Mouse (Mus musculus): ENCODE measurements around the gene Rabl3. TPM values are rescaled to one million over a fixed set of nuclear protein-coding genes. Genes with fewer than 3 reads are reported as not detected.

The Rabl3 gene
- polyA plus RNA-seq, 1 experiment from 2014 or later: 30.6 TPM

DNA sequence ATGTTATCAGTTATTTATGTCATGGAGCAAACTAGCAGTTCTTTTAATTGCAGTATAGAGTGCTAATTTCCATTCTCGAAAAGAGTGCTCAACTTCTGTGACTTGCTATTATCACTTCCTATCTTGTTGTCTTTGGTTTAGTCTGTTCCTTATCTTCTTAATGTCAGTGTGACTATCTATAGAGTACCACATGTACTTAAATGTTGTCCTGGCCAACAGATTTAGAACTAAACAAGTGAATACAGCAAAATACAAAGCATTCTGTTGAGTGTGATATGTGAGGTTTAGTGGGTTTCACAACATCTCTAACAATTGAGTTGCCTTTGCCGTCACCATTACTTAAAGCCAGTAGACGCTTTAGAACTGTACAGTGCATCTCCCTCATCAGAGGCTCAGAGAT is 13.1 kb downstream of the Rabl3 start:
- H3K4me2 ChIP-seq (replicated peaks): no peak overlapping the region
- 90% methylated on average over 3 of the region's 3 CpGs for WGBS

GRCm38 (mm10) chr16:37562414-37562813 is 22.7 kb downstream of the Rabl3 start:
- no peak overlapping the region for H3K9ac ChIP-seq
- H3K36me3 ChIP-seq: 0 out of 2 replicates have a peak, but pooled peaks cover 4% of the 10 kb centered on the region
- H3K4me1 ChIP-seq (replicated peaks): 0 out of 2 replicates have a peak, but pooled peaks cover 2% of the 10 kb centered on the region
- 77% methylated on average over 6 of the region's 6 CpGs for WGBS
- ATAC-seq: no peak
- no peak overlapping the region for H3K4me3 ChIP-seq (replicated peaks)
- no peak overlapping the region for H3K4me2 ChIP-seq (replicated peaks)
- H3K9me3 ChIP-seq: no peaks in the 10 kb centered on the region
- no peaks in the 10 kb centered on the region for H3K27me3 ChIP-seq (replicated peaks)
- H3K27ac ChIP-seq: no peak overlapping the region

More for the DNA sequence above, 13.1 kb downstream of the Rabl3 start:
- Histone ChIP-seq H3K27me3 (replicated peaks) (no peaks in the 10 kb centered on the region), H3K9ac (no peak overlapping the region), H3K9me3 (no peaks in the 10 kb centered on the region), H3K36me3 (no peaks in the 10 kb centered on the region), H3K4me1 (replicated peaks) (no peaks in the 10 kb centered on the region), H3K27ac (no peak overlapping the region), H3K4me3 (replicated peaks) (no peak overlapping the region)
- no peak for ATAC-seq

GRCm38 (mm10) chr16:37562961-37563360 is 23.3 kb downstream of the Rabl3 start:
- H3K27me3 ChIP-seq (replicated peaks): no peaks in the 10 kb centered on the region
- no peak overlapping the region for H3K27ac ChIP-seq
- no peak overlapping the region for H3K4me3 ChIP-seq (replicated peaks)
- whole genome bisulfite sequencing: 96% methylated on average over 5 of the region's 5 CpGs
- no peak overlapping the region for H3K9ac ChIP-seq
- H3K4me2 ChIP-seq (replicated peaks): no peak overlapping the region
- 0 out of 2 replicates have a peak, but pooled peaks cover 2% of the 10 kb centered on the region for H3K4me1 ChIP-seq (replicated peaks)
- ATAC-seq: no peak
- 0 out of 2 replicates have a peak, but pooled peaks cover 4% of the 10 kb centered on the region for H3K36me3 ChIP-seq
- H3K9me3 ChIP-seq: no peaks in the 10 kb centered on the region

DNA sequence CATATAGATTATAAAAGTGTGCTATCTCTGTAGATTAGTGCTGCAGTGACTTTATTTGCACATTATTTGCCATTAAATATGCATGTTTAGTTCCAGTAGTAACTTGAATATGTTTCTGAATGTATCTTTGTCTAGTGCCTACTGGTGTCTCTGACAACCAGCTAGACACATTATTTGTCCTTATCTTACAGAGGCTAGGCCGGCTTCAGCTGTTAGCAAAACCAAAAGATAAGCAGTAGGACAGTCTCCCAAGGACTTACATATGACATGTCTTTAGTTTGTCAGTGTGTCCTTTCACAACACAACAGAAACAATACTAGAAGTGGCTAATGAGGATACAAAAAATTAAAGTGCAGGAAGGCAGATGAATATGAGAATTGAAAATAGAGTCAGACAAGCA is 25.4 kb downstream of the Rabl3 start:
- Histone ChIP-seq H3K9me3 (no peaks in the 10 kb centered on the region), H3K36me3 (no peaks in the 10 kb centered on the region), H3K27ac (no peak overlapping the region), H3K4me1 (replicated peaks) (0 out of 2 replicates have a peak, but pooled peaks cover 2% of the 10 kb centered on the region), H3K27me3 (replicated peaks) (no peaks in the 10 kb centered on the region), H3K4me2 (replicated peaks) (no peak overlapping the region), H3K9ac (no peak overlapping the region), H3K4me3 (replicated peaks) (no peak overlapping the region)
- ATAC-seq: no peak
- 59% methylated on average over 1 of the region's 1 CpGs for WGBS

DNA sequence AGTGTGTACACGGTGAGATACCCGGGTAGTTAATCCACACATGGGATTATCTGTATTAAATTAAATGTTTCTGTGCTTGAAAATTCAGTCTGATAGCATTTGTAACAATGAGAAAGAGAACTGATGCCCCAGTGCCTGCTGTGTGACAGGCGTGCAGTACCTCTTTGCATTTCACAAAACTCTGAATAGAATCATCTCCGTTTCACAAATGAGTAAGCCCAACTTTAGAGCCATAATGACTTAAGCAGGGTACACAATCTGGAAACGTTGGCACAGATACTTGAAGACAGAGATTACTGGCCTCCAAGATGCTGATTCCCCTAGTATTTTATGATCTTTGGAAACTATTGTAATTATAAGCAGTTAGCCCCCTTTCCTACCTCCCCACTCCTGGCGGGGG is 26.4 kb downstream of the Rabl3 start:
- H3K9me3 ChIP-seq: no peaks in the 10 kb centered on the region
- ATAC-seq: no peak
- H3K4me1 ChIP-seq (replicated peaks): 0 out of 2 replicates have a peak, but pooled peaks cover 2% of the 10 kb centered on the region
- H3K9ac ChIP-seq: no peak overlapping the region
- 80% methylated on average over 6 of the region's 6 CpGs for WGBS
- no peak overlapping the region for H3K4me3 ChIP-seq (replicated peaks)
- H3K27me3 ChIP-seq (replicated peaks): no peaks in the 10 kb centered on the region
- no peaks in the 10 kb centered on the region for H3K36me3 ChIP-seq
- H3K27ac ChIP-seq: no peak overlapping the region
- no peak overlapping the region for H3K4me2 ChIP-seq (replicated peaks)

GRCm38 (mm10) chr16:37567113-37568050 is 27.7 kb downstream of the Rabl3 start:
- H3K36me3 ChIP-seq: no peaks in the 10 kb centered on the region
- no peak for ATAC-seq
- no peak overlapping the region for H3K4me3 ChIP-seq (replicated peaks)
- H3K4me1 ChIP-seq (replicated peaks): 0 out of 2 replicates have a peak, but pooled peaks cover 2% of the 10 kb centered on the region
- no peak overlapping the region for H3K27ac ChIP-seq
- H3K9me3 ChIP-seq: no peaks in the 10 kb centered on the region
- no peak overlapping the region for H3K9ac ChIP-seq
- no peak overlapping the region for H3K4me2 ChIP-seq (replicated peaks)
- no peaks in the 10 kb centered on the region for H3K27me3 ChIP-seq (replicated peaks)
- WGBS: 83% methylated on average over 12 of the region's 12 CpGs

GRCm38 (mm10) chr16:37571554-37571953 is 31.9 kb downstream of the Rabl3 start:
- H3K9me3 ChIP-seq: no peaks in the 10 kb centered on the region
- 0 out of 2 replicates have a peak, but pooled peaks cover 2% of the 10 kb centered on the region for H3K4me1 ChIP-seq (replicated peaks)
- no peak overlapping the region for H3K4me3 ChIP-seq (replicated peaks)
- no peak overlapping the region for H3K4me2 ChIP-seq (replicated peaks)
- no peaks in the 10 kb centered on the region for H3K27me3 ChIP-seq (replicated peaks)
- no peak overlapping the region for H3K27ac ChIP-seq
- no peak for ATAC-seq
- H3K9ac ChIP-seq: no peak overlapping the region
- no peaks in the 10 kb centered on the region for H3K36me3 ChIP-seq
- WGBS: 82% methylated on average over 3 of the region's 3 CpGs

DNA sequence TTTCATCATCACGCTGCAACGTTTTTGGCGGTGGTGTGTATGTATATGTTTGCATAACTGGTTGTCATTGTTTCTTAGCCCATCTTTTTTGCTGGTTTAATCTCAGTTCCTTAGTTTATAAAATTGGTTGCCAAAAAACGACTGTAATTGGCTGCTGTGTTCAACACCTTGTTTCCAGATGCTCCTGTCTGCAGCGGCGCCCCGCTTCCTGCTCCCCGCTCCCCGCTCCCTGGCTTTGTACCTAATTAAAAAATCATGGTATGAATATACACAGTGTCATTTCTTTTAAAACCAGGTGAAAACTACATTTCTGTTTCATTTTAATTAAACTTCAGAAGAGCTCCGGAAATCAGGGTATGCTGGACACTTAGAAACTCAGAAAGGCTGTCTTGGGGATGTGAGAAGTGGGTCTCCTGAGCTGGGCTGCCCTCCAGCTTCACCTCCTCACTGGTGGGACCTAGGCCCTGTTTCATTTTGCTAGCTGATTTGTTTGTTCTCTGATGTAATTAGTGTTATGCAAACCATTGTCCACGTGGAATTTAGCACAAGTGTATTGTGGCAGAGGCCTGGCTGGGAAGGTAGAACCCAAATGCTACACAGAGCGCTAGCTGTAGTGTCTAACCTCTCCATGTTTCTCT is 32.6 kb downstream of the Rabl3 start:
- no peak overlapping the region for H3K4me2 ChIP-seq (replicated peaks)
- no peaks in the 10 kb centered on the region for H3K4me1 ChIP-seq (replicated peaks)
- H3K4me3 ChIP-seq (replicated peaks): no peak overlapping the region
- no peaks in the 10 kb centered on the region for H3K36me3 ChIP-seq
- no peaks in the 10 kb centered on the region for H3K9me3 ChIP-seq
- H3K9ac ChIP-seq: no peak overlapping the region
- no peak overlapping the region for H3K27ac ChIP-seq
- 91% methylated on average over 12 of the region's 12 CpGs for WGBS
- no peak for ATAC-seq
- H3K27me3 ChIP-seq (replicated peaks): no peaks in the 10 kb centered on the region

DNA sequence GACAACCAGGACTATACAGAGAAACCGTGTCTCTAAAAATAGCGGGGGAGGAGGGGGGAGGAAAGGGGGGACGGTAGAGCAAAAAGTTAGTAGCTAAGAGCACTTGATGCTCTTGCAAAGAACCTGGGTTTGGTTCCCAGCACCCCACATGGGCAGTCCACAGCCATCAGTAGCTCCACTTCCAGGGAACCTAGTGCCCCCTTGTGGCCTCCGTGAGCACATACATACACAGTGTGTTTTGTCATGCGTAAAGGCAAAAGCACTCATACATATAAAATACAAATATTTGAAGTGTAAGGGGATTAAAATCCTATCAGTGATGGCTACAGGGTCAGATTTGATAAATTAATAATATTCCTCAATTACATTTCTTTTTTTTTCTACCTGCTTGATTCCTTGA is 33.4 kb downstream of the Rabl3 start:
- H3K4me1 ChIP-seq (replicated peaks): no peaks in the 10 kb centered on the region
- H3K27me3 ChIP-seq (replicated peaks): no peaks in the 10 kb centered on the region
- no peaks in the 10 kb centered on the region for H3K9me3 ChIP-seq
- no peak overlapping the region for H3K27ac ChIP-seq
- no peaks in the 10 kb centered on the region for H3K36me3 ChIP-seq
- no peak overlapping the region for H3K9ac ChIP-seq
- no peak overlapping the region for H3K4me3 ChIP-seq (replicated peaks)
- ATAC-seq: no peak
- no peak overlapping the region for H3K4me2 ChIP-seq (replicated peaks)
- 92% methylated on average over 5 of the region's 5 CpGs for WGBS

DNA sequence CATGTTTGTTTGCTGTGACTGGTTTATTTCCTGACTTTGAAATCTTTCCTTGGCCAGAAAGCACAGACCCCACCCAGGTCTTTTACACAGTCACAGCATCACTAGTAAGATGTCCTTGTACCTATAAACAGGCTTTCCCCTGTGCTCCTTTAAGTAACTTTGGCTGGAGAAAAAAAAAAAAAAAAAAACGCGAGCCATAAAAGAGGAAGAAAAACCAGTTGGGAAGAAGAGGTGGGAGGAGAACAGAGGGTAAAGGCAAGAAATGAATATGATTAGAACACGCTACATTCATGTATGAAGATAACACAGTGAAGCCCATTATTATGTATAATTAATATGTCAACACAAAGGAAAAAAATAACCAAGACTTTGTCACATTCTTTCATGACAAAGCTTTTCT is 35.6 kb downstream of the Rabl3 start:
- Histone ChIP-seq H3K27ac (no peak overlapping the region), H3K9ac (no peak overlapping the region), H3K9me3 (no peaks in the 10 kb centered on the region), H3K4me3 (replicated peaks) (no peak overlapping the region), H3K4me2 (replicated peaks) (no peak overlapping the region), H3K36me3 (no peaks in the 10 kb centered on the region), H3K4me1 (replicated peaks) (no peaks in the 10 kb centered on the region), H3K27me3 (replicated peaks) (no peaks in the 10 kb centered on the region)
- no peak for ATAC-seq
- WGBS: 59% methylated on average over 3 of the region's 3 CpGs

DNA sequence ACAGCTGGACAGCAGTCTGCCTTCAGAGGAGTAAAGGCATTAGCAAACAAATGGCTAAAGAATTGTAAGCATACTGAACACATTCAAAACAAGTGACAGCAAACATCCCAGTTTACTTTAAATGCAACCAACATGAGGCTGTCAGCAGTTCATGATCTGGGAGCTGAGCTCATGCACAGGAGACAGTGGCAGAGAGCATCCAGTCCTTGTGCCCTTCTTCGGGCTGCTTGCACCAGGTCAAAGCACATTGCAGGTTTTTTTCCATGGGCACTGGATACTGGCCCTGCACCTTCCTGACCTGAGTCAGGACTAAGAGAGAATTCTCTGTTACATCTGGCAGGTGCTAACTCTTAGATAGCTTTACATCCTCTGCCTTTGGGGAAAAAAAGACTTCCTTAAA is 39.9 kb downstream of the Rabl3 start:
- no peaks in the 10 kb centered on the region for H3K27me3 ChIP-seq (replicated peaks)
- H3K27ac ChIP-seq: no peak overlapping the region
- H3K9me3 ChIP-seq: no peaks in the 10 kb centered on the region
- H3K36me3 ChIP-seq: no peaks in the 10 kb centered on the region
- no peak overlapping the region for H3K9ac ChIP-seq
- no peak overlapping the region for H3K4me2 ChIP-seq (replicated peaks)
- H3K4me1 ChIP-seq (replicated peaks): 0 out of 2 replicates have a peak, but pooled peaks cover 5% of the 10 kb centered on the region
- WGBS: 67% methylated on average over 1 of the region's 1 CpGs
- no peak overlapping the region for H3K4me3 ChIP-seq (replicated peaks)
- ATAC-seq: no peak

- Histone ChIP-seq H3K27ac (no peak within 1 kb of the TSS), H3K36me3 (no peaks in the 10 kb centered on the region), H3K4me2 (replicated peaks) (no peak within 1 kb of the TSS), H3K27me3 (replicated peaks) (no peaks in the 10 kb centered on the region), H3K9ac (no peak within 1 kb of the TSS), H3K9me3 (no peaks in the 10 kb centered on the region), H3K4me1 (replicated peaks) (0 out of 2 replicates have a peak, but pooled peaks cover 8% of the 10 kb centered on the region), H3K4me3 (replicated peaks) (no peak within 1 kb of the TSS)
- 45% methylated on average over 4 of the region's 4 CpGs for WGBS
- ATAC-seq: no peak
These were observed 40.3 kb downstream of the Rabl3 start, which contains the start of gene Hgd for GRCm38 (mm10) chr16:37579994-37580393. Gene Hgd, plus strand, starts transcription at chr16:37580153.

Measured in intestine, embryonic 15.5 days (tissue).